Comparison of ENCODE assay signal across 8 mouse cellular contexts in genomic region chr2:55436261-55437006, GRCm38 (mm10). TPM values are rescaled to one million over a fixed set of nuclear protein-coding genes. Genes with fewer than 3 reads are reported as not detected.
DNase-seq lines count a peak whose midpoint lies in the region; ATAC-seq lines count a peak whose summit lies in the region.

No protein-coding gene starts in this region.

- peaks cover 21% of the 10 kb centered on the region for H3K4me1 ChIP-seq in kidney, embryonic 16.5 days (ENCODE audit: insufficient read depth, low read length)
- peaks cover 10% of the 10 kb centered on the region; the same call in 1 of the 2 replicates for H3K4me1 ChIP-seq in heart, embryonic 12.5 days (replicated peaks)
- H3K4me1 ChIP-seq in midbrain, embryonic 15.5 days, result peaks cover 21% of the 10 kb centered on the region

- H3K9ac ChIP-seq in kidney, embryonic 16.5 days (replicated peaks; ENCODE audit: low read length), result peak overlapping the region; percentile 26
- peak overlapping the region; percentile 73 for H3K9ac ChIP-seq in heart, embryonic 12.5 days
- peak overlapping the region; percentile 67 for H3K9ac ChIP-seq in midbrain, embryonic 15.5 days

- 0% methylated on average over 20 of the region's 21 CpGs for WGBS in kidney, embryonic 16.5 days
- under 1% methylated on average over 21 of the region's 21 CpGs for WGBS in heart, embryonic 12.5 days
- 1% methylated on average over 21 of the region's 21 CpGs for WGBS in midbrain, embryonic 15.5 days

- H3K4me2 ChIP-seq in kidney, embryonic 16.5 days (replicated peaks; ENCODE audit: low read depth, low read length), result peak overlapping the region; percentile 59
- peak overlapping the region; percentile 87 for H3K4me2 ChIP-seq in heart, embryonic 12.5 days
- H3K4me2 ChIP-seq in midbrain, embryonic 15.5 days, result peak overlapping the region; percentile 82

- ATAC-seq in kidney, embryonic 16.5 days (ENCODE audit: low FRiP score, low TSS enrichment), result peak; percentile 72
- peak; percentile 73 for ATAC-seq in heart, embryonic 12.5 days (ENCODE audit: insufficient number of reproducible peaks, low FRiP score)
- peak; percentile 65 for ATAC-seq in midbrain, embryonic 15.5 days (replicated peaks)
- no peak for ATAC-seq in erythroblast, adult 5-6 weeks (replicated peaks; ENCODE audit: low FRiP score, poor library complexity, severe bottlenecking)

- DNase-seq in kidney, adult 9 months, result no peak
- peak; percentile 67 to 69 for DNase-seq in cerebellum, postnatal 10 days
- peak; percentile 30 to 49 for DNase-seq in layer of hippocampus, postnatal 25 days (ENCODE audit: extremely low spot score in 1 of 2, low spot score in 1 of 2)
- DNase-seq in thymus, postnatal 10 days (ENCODE audit: low spot score in 2 of 2), result no peak

- H3K4me3 ChIP-seq in kidney, embryonic 16.5 days (ENCODE audit: low read length), result peak overlapping the region; percentile 43
- peak overlapping the region; percentile 64 for H3K4me3 ChIP-seq in heart, embryonic 12.5 days
- H3K4me3 ChIP-seq in midbrain, embryonic 15.5 days, result peak overlapping the region; percentile 58

- H3K36me3 ChIP-seq in kidney, embryonic 16.5 days (ENCODE audit: insufficient read depth, low read length), result no peaks in the 10 kb centered on the region
- H3K36me3 ChIP-seq in heart, embryonic 12.5 days, result no peaks in the 10 kb centered on the region
- H3K36me3 ChIP-seq in midbrain, embryonic 15.5 days (replicated peaks), result no peaks in the 10 kb centered on the region

- no peaks in the 10 kb centered on the region for H3K9me3 ChIP-seq in kidney, embryonic 16.5 days (ENCODE audit: low read length)
- H3K9me3 ChIP-seq in heart, embryonic 12.5 days (replicated peaks), result no peaks in the 10 kb centered on the region
- no peaks in the 10 kb centered on the region for H3K9me3 ChIP-seq in midbrain, embryonic 15.5 days

- H3K27ac ChIP-seq in kidney, embryonic 16.5 days (ENCODE audit: low read length), result no peak overlapping the region
- peak overlapping the region; percentile 14; the same call in 1 of the 2 replicates for H3K27ac ChIP-seq in heart, embryonic 12.5 days (ENCODE audit: poor library complexity, severe bottlenecking)
- peak overlapping the region; percentile 55 for H3K27ac ChIP-seq in midbrain, embryonic 15.5 days

- H3K27me3 ChIP-seq in kidney, embryonic 16.5 days (ENCODE audit: insufficient read depth, low read length), result peaks cover 43% of the 10 kb centered on the region
- H3K27me3 ChIP-seq in heart, embryonic 12.5 days (replicated peaks), result peaks cover 9% of the 10 kb centered on the region; the same call in 1 of the 2 replicates
- H3K27me3 ChIP-seq in midbrain, embryonic 15.5 days (replicated peaks), result no peaks in the 10 kb centered on the region

RNA-seq across cellular contexts. Expression of gene Kcnj3, which starts 0.7 kb away (rescaled TPM):
- polyA plus RNA-seq in kidney, embryonic 16.5 days (2015; fragmentation: Nextera tagmentation; extraction: Ambion mirVana), result 0.06 TPM in 2 replicates
- 6.3 and 7.0 TPM in 2 replicates for polyA plus RNA-seq in heart, embryonic 12.5 days (2016; fragmentation: Nextera tagmentation; extraction: Ambion mirVana)
- 100 to 1,000 TPM in 1 of 2 experiments, 10 to 100 TPM in 1; 97.3 to 116 TPM for total RNA-seq in layer of hippocampus, postnatal 25 days (2021)
- 4.7 and 5.2 TPM in 2 replicates for polyA plus RNA-seq in midbrain, embryonic 15.5 days (2015; fragmentation: Nextera tagmentation; extraction: Ambion mirVana)
- total RNA-seq in erythroblast, adult 5-6 weeks (2015; ENCODE audit: low replicate concordance), result not detected in 2 replicates
- total RNA-seq in erythroblast, adult 5-6 weeks (2017; ENCODE audit: low replicate concordance), result not detected in 2 replicates

Comparison
In these comparisons a context has a peak if more than half of its experiments do, and no peak if none do; other contexts are left out.
1. DNase-seq: peak in cerebellum, postnatal 10 days (2 of 2) and layer of hippocampus, postnatal 25 days (2 of 2); none in kidney, adult 9 months (single experiment) and thymus, postnatal 10 days (0 of 2).
2. Peak in every context shown above with its lines, with median percentiles within 50 percentile points of each other: H3K4me2 ChIP-seq, H3K4me3 ChIP-seq and H3K9ac ChIP-seq.